Mouse (Mus musculus) neural tube, embryonic 14.5 days (tissue): Measurements from ENCODE around the gene Cdca5. TPM values are rescaled to one million over a fixed set of nuclear protein-coding genes. Genes with fewer than 3 reads are reported as not detected.

ENCODE experiments used
- ATAC-seq: fragments of 200-750 bp; cut with Nextera tagmentation; 2 replicates; pipeline ENCODE4 v1.8.0; 2017; ENCODE audit warnings: low read depth, mild to moderate bottlenecking, moderate TSS enrichment, moderate library complexity
- H3K27ac ChIP-seq: fragments of 300-500 bp; sonication (generic); 2 replicates; pipeline ENCODE4 v1.5.1; 2014; ENCODE audit warnings: low read depth, mild to moderate bottlenecking, control low read depth, low read length, moderate library complexity, mixed read lengths
- H3K27me3 ChIP-seq: fragments of 300-500 bp; sonication (generic); 2 replicates; pipeline ENCODE4 v1.6.1; 2014; ENCODE audit warnings: low read length; ENCODE audit not compliant: control insufficient read depth, insufficient read depth
- H3K36me3 ChIP-seq: fragments of 300-500 bp; sonication (generic); 2 replicates; pipeline ENCODE4 v1.6.1; 2014; ENCODE audit warnings: low read length, mixed read lengths; ENCODE audit not compliant: control insufficient read depth, insufficient read depth
- H3K4me1 ChIP-seq: fragments of 300-500 bp; sonication (generic); 2 replicates; pipeline ENCODE4 v1.6.1; 2014; ENCODE audit warnings: low read length; ENCODE audit not compliant: control insufficient read depth, insufficient read depth
- H3K4me2 ChIP-seq: fragments of 300-500 bp; sonication (generic); 2 replicates; pipeline ENCODE4 v1.6.1; 2014; ENCODE audit warnings: mild to moderate bottlenecking, low read depth, low read length, control low read depth
- H3K4me3 ChIP-seq: fragments of 300-500 bp; sonication (generic); 2 replicates; pipeline ENCODE4 v1.5.1; 2014; ENCODE audit warnings: low read depth, low read length, control low read depth, mixed read lengths
- H3K9ac ChIP-seq: fragments of 300-500 bp; sonication (generic); replicated peaks from 2 replicates; pipeline ENCODE4 v1.6.1; 2014; ENCODE audit warnings: low read depth, mild to moderate bottlenecking, control low read depth, low read length, mixed read lengths
- H3K9me3 ChIP-seq: fragments of 300-500 bp; sonication (generic); 2 replicates; pipeline ENCODE4 v1.6.1; 2016; ENCODE audit warnings: low read length; ENCODE audit not compliant: control insufficient read depth
- WGBS: fragments of 180-500 bp; shearing (Covaris S2); extraction: QIAGEN DNeasy Blood & Tissue Kit; methylation state at CpG from one replicate; pipeline ENCODE4 v1.1.7; 2014; 5-methylcytosine and 5-hydroxymethylcytosine counted together
- polyA plus RNA-seq: library from polyadenylated mRNA; unstranded; fragments of >200 nt; fragmentation: Nextera tagmentation; extraction: Ambion mirVana; gene quantifications from 2 replicates; pipeline ENCODE4 v1.2.1, GENCODE M21; 2014

Cdca5 gene
- polyA plus RNA-seq, 1 experiment from 2014 or later, result 3.0 TPM

DNA sequence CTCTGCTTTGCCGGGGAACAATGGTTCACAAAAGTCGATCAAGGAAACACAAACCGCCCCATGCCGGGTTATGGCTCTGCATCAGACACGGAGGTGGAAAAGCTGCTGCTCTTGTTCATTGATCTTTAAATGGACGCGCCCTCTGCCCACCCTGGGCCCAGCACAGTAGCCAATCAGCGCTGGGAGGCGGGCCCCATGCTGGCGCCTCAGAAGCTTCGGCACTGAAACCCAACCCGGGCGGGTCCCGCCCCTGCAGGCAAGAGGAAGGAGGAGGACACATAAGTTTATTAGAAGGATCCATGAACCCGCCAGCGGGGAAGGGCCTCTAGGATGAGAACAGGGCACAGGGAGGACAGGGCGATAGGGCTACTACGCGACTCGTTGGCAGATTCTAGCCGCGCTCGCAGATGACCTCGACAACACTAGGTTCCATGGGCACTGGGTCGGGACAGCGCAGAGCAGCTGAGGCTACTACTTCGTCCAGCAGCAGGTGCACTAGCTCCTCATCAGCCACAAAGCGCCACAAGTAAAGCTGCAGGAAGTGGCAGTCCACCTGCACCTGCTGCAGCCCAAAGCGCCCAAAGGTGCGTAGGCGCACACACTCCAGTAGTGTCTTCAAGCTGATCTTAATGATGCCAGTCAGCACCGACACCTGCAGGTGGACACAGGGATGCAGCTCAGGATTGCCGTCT lies 16.9 kb upstream of the Cdca5 start, which contains the start of gene Tm7sf2:
TSS of gene Tm7sf2 (minus strand) at position 650 of the 692 bp plus-strand sequence.
- WGBS, result 7% methylated on average over 33 of the region's 33 CpGs
- ATAC-seq, result peak; percentile 89

DNA sequence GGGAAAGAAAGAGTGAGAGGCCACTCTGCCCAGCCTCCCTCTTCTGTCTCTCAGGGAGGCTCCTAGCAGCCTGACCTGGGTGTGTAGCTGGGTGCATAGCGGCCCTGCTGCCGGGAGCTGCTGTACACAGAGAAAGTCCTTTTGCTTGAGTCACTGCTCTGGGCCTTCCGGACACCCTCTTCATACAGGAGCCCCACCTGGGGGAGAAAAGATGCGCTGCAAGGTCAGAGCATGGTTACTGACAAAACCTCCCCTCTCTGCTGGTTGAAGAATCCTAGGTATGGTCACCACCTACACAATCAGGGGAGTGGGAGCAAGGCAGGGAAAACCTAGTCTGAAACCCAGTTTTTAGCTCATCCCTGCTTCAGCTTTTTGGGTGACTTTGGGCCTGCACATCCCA lies 15.8 kb upstream of the Cdca5 start:
- Histone ChIP-seq H3K27ac (no peak overlapping the region), H3K27me3 (no peaks in the 10 kb centered on the region), H3K4me1 (peaks cover 15% of the 10 kb centered on the region; the same call in 1 of the 2 replicates), H3K4me2 (no peak overlapping the region), H3K9ac (no peak overlapping the region), H3K36me3 (peaks cover 15% of the 10 kb centered on the region), H3K9me3 (no peaks in the 10 kb centered on the region), H3K4me3 (no peak overlapping the region)
- 89% methylated on average over 4 of the region's 4 CpGs for WGBS
- no peak for ATAC-seq

More for the DNA sequence above, 16.9 kb upstream of the Cdca5 start, which contains the start of gene Tm7sf2:
- peaks cover 15% of the 10 kb centered on the region for H3K36me3 ChIP-seq
- peak within 1 kb of the TSS; percentile 96 for H3K4me2 ChIP-seq
- H3K27ac ChIP-seq, result peak within 1 kb of the TSS; percentile 87
- peak within 1 kb of the TSS; percentile 57 for H3K9ac ChIP-seq
- no peaks in the 10 kb centered on the region for H3K9me3 ChIP-seq
- peak within 1 kb of the TSS; percentile 47 for H3K4me3 ChIP-seq
- peaks cover 15% of the 10 kb centered on the region; the same call in 1 of the 2 replicates for H3K4me1 ChIP-seq
- no peaks in the 10 kb centered on the region for H3K27me3 ChIP-seq

DNA sequence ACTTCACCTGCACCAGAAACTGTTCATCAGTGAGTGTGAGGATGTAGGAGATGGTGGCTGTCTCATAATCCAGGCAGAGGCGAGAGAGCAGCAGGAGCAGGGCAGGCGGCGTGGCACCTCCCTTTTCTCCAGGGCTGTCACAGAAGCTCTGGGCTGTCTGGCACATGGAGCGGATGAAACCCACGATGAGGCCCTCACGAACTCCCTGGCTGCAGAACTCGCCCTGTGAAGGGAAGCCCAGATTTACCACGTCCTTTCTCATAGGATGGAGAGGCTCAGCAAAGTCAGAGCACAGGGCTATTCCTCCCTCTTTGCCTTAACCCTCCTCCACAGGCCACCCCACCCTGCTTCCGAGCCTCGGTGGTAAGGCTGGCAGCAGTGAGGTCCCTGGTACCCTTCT lies 14.9 kb upstream of the Cdca5 start:
- H3K4me3 ChIP-seq, result no peak overlapping the region
- H3K27ac ChIP-seq, result no peak overlapping the region
- peaks cover 15% of the 10 kb centered on the region; the same call in 1 of the 2 replicates for H3K4me1 ChIP-seq
- no peaks in the 10 kb centered on the region for H3K27me3 ChIP-seq
- H3K4me2 ChIP-seq, result no peak overlapping the region
- ATAC-seq, result no peak
- peaks cover 18% of the 10 kb centered on the region for H3K36me3 ChIP-seq
- WGBS, result 97% methylated on average over 10 of the region's 10 CpGs
- H3K9me3 ChIP-seq, result no peaks in the 10 kb centered on the region
- H3K9ac ChIP-seq, result no peak overlapping the region

DNA sequence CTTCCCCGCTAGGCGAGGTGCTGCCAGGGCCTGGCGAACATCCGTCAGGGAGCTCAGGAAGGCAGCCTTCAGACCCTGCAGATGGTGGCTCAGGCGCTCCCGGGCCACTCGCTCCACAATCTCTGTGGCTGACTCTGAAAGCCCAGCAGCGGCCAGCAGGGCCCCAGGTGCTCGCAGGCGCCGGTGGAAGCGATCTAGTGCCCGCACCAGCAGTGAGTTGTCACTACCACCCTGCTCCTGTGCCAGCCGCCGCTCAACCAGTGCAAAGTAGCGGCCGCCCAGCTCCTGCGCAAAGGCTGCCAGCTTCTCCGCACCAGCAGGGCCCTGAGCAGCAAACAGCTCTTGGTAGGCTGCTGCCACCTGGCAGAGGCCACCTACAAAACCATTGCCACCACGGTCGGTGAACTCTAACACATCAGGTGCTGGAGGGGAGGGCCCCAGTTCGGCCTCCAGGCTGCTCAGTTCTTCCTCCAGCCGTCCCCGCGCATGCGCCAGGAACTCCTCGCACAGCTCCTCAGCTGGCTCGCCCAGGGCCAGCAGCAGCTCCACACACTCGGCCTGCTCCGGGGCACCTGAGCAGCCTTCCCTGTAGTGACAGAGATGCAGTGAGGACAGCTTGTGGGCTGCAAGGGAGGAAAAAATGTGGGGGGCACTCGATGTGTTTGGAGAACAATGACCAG lies 14.1 kb upstream of the Cdca5 start:
- no peak overlapping the region for H3K9ac ChIP-seq
- no peaks in the 10 kb centered on the region for H3K9me3 ChIP-seq
- no peak overlapping the region for H3K4me3 ChIP-seq
- H3K4me2 ChIP-seq, result no peak overlapping the region
- peaks cover 15% of the 10 kb centered on the region; the same call in 1 of the 2 replicates for H3K4me1 ChIP-seq
- H3K36me3 ChIP-seq, result peaks cover 18% of the 10 kb centered on the region
- H3K27ac ChIP-seq, result no peak overlapping the region
- WGBS, result 93% methylated on average over 31 of the region's 31 CpGs
- H3K27me3 ChIP-seq, result no peaks in the 10 kb centered on the region
- ATAC-seq, result no peak

DNA sequence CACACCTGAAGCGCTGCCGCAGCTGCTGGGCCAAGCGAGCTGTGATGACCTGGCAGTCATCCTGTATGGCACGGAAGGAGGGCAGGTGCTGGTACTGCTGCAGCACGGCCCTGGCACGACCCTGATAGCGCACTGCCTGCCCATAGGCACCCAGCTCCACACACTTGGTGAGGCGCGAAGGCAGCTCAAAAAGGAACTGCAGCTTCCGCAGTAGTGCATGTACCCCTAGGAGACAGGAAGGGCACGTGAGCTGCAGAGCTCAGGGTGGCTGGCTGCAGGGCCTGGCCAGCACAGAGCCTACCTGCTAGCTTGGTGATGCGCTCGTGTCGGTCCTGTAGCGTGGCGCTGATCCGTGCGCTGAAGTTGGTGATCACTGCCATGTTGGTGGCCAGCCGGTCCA lies 13.5 kb upstream of the Cdca5 start:
- no peaks in the 10 kb centered on the region for H3K9me3 ChIP-seq
- no peak overlapping the region for H3K9ac ChIP-seq
- WGBS, result 95% methylated on average over 19 of the region's 19 CpGs
- no peak for ATAC-seq
- H3K27me3 ChIP-seq, result no peaks in the 10 kb centered on the region
- H3K4me1 ChIP-seq, result peaks cover 15% of the 10 kb centered on the region
- peaks cover 18% of the 10 kb centered on the region for H3K36me3 ChIP-seq
- H3K27ac ChIP-seq, result no peak overlapping the region
- H3K4me3 ChIP-seq, result no peak overlapping the region
- H3K4me2 ChIP-seq, result no peak overlapping the region

DNA sequence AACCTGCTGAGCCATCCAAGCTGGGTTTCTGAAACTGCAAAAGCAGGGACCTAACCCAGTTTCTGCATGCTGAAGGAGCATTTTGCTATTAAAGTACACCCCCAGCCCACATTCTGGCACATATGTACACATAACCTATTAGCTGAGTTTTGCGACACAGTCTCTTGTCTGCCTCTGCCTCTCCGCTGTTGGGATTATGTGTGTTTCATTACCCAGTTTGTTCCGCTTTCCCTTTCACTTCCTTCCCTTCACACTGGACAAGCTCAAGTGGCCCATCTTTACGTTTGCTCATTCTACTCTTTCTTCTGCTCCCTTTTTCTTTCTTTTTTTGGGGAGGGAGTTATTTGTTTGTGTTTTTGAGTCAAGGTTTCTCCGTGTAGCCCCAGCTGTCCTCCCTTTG lies 10.9 kb upstream of the Cdca5 start:
- peaks cover 18% of the 10 kb centered on the region for H3K36me3 ChIP-seq
- no peaks in the 10 kb centered on the region for H3K27me3 ChIP-seq
- H3K9ac ChIP-seq, result no peak overlapping the region
- ATAC-seq, result no peak
- no peak overlapping the region for H3K4me3 ChIP-seq
- peaks cover 11% of the 10 kb centered on the region for H3K4me1 ChIP-seq
- no peak overlapping the region for H3K4me2 ChIP-seq
- H3K27ac ChIP-seq, result no peak overlapping the region
- H3K9me3 ChIP-seq, result no peaks in the 10 kb centered on the region
- WGBS, result 88% methylated on average over 5 of the region's 5 CpGs

DNA sequence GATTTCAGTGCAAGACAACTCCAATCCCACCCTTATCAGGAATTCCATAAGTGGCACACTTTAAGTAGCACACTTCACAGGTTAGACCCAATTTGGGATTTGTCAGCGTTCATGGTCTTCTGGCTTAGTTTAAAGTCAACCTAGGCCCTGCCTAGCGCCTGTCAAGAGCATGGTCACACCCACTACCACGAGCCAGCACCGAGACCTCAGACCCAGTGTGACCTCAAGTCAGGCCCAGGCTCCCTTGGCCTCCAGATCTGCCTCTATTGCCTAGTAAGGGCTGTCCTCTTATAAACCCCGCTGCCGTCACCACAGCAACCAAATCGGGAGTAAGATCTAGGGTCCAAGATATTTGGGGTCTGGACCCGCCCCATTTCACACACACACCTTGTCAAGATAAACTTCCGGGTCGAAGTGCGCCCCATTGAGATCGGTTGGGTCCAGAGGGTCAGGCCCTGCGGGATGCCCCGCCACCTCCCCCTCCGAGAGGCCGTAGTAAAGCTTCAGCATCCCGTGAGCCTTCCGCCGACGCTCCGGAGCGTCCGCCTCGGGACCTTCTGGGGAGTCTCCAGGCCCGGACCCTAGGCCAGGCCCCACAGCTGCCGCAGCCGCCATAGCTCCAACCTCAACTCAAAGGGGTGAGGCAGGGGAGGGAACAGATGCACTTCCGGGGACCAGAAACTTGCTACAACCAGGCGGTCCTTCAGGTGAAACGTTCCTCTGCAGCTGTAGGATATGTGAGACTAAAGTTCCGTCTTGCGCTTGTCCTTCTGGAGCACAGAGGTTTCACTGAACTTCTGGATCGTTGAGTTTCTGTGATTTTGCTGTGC lies 8.0 kb upstream of the Cdca5 start, which contains the start of gene Vps51:
TSS of gene Vps51 (minus strand) at position 668 of the 830 bp plus-strand sequence.
- H3K27me3 ChIP-seq, result no peaks in the 10 kb centered on the region
- peaks cover 11% of the 10 kb centered on the region for H3K4me1 ChIP-seq
- peak within 1 kb of the TSS; percentile 81 for H3K27ac ChIP-seq
- peaks cover 20% of the 10 kb centered on the region for H3K36me3 ChIP-seq
- peak within 1 kb of the TSS; percentile 68 for H3K4me3 ChIP-seq
- peak; percentile 89 for ATAC-seq
- peak within 1 kb of the TSS; percentile 75 for H3K4me2 ChIP-seq
- under 1% methylated on average over 33 of the region's 33 CpGs for WGBS
- no peaks in the 10 kb centered on the region for H3K9me3 ChIP-seq
- peak within 1 kb of the TSS; percentile 67 for H3K9ac ChIP-seq

DNA sequence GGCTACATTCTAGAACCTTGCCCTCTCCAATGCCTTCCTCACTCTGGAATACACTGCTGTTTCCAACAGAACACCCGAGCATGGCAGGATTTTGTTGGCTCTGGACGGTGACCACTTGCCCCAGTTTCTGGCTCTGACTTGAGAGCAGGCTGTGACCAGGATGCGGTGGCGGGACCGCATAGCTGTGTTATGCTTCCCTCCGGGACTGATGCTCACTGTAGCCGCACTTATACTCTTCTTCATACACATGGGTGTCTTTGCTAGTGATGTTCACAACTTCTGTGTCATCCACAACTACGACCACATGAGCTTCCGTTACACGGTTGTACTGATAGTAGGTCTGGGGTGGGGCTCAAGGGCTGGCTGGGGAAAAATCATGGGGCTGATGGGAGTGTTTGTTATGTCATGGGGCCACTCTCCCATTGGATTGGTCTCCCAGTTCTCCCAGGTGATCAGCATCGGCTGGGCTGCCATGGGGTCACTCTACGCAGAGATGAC lies 4.8 kb upstream of the Cdca5 start, which contains the start of gene Tmem262:
TSS of gene Tmem262 (plus strand) at position 51 of the 498 bp plus-strand sequence.
- H3K4me3 ChIP-seq, result no peak within 1 kb of the TSS
- WGBS, result 95% methylated on average over 12 of the region's 12 CpGs
- ATAC-seq, result no peak

More for the DNA sequence above, 4.8 kb upstream of the Cdca5 start, which contains the start of gene Tmem262:
- Histone ChIP-seq H3K4me2 (no peak within 1 kb of the TSS), H3K27me3 (no peaks in the 10 kb centered on the region), H3K9ac (no peak within 1 kb of the TSS), H3K4me1 (peaks cover 19% of the 10 kb centered on the region), H3K36me3 (peaks cover 18% of the 10 kb centered on the region), H3K27ac (no peak within 1 kb of the TSS), H3K9me3 (no peaks in the 10 kb centered on the region)
